Mouse (Mus musculus): ENCODE results near the gene Neurod1. TPM values are rescaled to one million over a fixed set of nuclear protein-coding genes. Genes with fewer than 3 reads are reported as not detected.

Gene Neurod1
- total and polyA plus RNA-seq, 3 experiments = not detected

DNA sequence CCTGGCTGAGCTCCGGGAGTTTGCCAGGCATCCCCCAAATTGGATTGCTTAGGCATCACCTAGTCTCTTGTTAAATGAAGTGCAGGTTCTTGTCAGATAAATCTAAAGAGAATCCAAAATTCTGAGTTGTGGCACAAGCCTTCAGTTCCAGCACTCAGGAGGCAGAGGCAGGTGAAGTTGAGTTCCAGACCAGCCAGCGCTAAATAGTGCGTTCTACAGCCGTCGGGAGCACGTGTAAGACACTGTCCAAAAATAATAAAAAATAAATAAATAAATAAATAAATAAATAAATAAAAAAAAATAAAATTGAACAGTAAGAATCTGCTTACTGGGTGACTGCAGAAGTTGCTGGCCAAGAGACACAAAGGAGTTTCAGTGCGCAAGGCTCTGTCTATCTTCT, 27.4 kb downstream of the Neurod1 start:
- no peak overlapping the region for H3K27ac ChIP-seq (ENCODE audit: control insufficient read depth, low read depth, low read length)
- no peak for DNase-seq (ENCODE audit: low read depth, low spot score)
- no peaks in the 10 kb centered on the region for H3K79me2 ChIP-seq (ENCODE audit: control insufficient read depth, insufficient read depth, low read length, poor library complexity)
- no peak for TF ChIP-seq TAL1 (IDR thresholded peaks at IDR 0.05; ENCODE audit: low read length)
- no peak for TF ChIP-seq ZNF384 (IDR thresholded peaks at IDR 0.05; ENCODE audit: low read depth, low read length)
- TF ChIP-seq GATA1 (IDR thresholded peaks at IDR 0.05; ENCODE audit: low read depth, low read length) = no peak
- no peak for TF ChIP-seq E2F4 (IDR thresholded peaks at IDR 0.05; ENCODE audit: borderline replicate concordance, low read depth, low read length)
- no peak for TF ChIP-seq POLR2AphosphoS5 (IDR thresholded peaks at IDR 0.05; ENCODE audit: borderline replicate concordance, low read depth, low read length)
- TF ChIP-seq MEF2A (IDR thresholded peaks at IDR 0.05; ENCODE audit: extremely low read depth, insufficient replicate concordance, low read depth, low read length, poor library complexity, severe bottlenecking) = no peak
- TF ChIP-seq ZMIZ1 (IDR thresholded peaks at IDR 0.05; ENCODE audit: low read depth, low read length) = no peak
- TF ChIP-seq JUND (IDR thresholded peaks at IDR 0.05; ENCODE audit: low read depth, low read length) = no peak
- no peak for TF ChIP-seq SIN3A (IDR thresholded peaks at IDR 0.05; ENCODE audit: low read length)
- TF ChIP-seq MXI1 (IDR thresholded peaks at IDR 0.05; ENCODE audit: low read depth, low read length) = no peak
- no peak for TF ChIP-seq SMC3 (IDR thresholded peaks at IDR 0.05; ENCODE audit: low read depth, low read length)
- no peak for TF ChIP-seq POLR2AphosphoS2 (IDR thresholded peaks at IDR 0.05; ENCODE audit: low read length)
- H3K4me3 ChIP-seq (ENCODE audit: control insufficient read depth in 1 of 2, insufficient read depth in 1 of 2, low read depth in 2 of 2, low read length in 2 of 2) = no peak overlapping the region
- H3K27me3 ChIP-seq (ENCODE audit: control insufficient read depth in 1 of 2, insufficient read depth in 2 of 2, low read length in 2 of 2) = peaks cover 0 to 2% of the 10 kb centered on the region in 2 experiments; a peak in 1 of 4 replicates
- H3K9ac ChIP-seq (ENCODE audit: control insufficient read depth, low read depth, low read length, poor library complexity, severe bottlenecking) = no peak overlapping the region
- H3K4me1 ChIP-seq (ENCODE audit: control insufficient read depth in 1 of 2, insufficient read depth in 2 of 2, low read length in 2 of 2) = no peaks in the 10 kb centered on the region
- H3K36me3 ChIP-seq (ENCODE audit: control insufficient read depth in 1 of 2, insufficient read depth in 2 of 2, low read length in 2 of 2) = no peaks in the 10 kb centered on the region
- no peaks in the 10 kb centered on the region for H3K9me3 ChIP-seq (replicated peaks; ENCODE audit: insufficient read depth, low read length)

DNA sequence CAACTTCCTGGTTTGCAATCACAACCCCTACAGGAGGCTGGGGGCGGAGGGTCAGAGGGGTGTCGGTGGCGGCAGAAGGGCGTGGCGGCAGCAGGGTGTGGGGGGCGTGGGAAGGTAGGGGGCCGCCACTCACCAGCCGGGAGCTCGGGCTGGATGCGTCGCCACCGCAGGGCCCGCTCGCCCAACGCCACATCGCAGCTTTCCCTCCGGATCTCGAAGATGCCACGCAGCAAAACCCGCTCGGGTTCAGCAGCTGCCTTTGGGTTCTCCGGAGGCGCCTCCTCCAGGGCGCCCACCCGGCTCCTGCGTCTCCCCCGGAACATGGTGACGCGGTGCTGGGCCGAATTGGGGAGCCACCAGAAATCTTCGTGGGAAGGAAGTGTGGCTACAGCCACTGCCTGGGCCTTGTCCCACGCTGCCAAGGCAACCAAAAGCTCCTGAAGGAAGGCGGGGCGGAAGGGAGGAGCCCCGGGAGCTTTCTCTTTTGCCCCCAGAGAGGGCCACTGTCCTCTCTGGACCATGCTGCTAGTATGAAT, 27.9 kb downstream of the Neurod1 start:
- H3K4me1 ChIP-seq (ENCODE audit: control insufficient read depth in 1 of 2, insufficient read depth in 2 of 2, low read length in 2 of 2) = no peaks in the 10 kb centered on the region
- no peak for TF ChIP-seq MXI1 (IDR thresholded peaks at IDR 0.05; ENCODE audit: low read depth, low read length)
- TF ChIP-seq SMC3 (IDR thresholded peaks at IDR 0.05; ENCODE audit: low read depth, low read length) = no peak
- no peak for TF ChIP-seq EP300 (IDR thresholded peaks at IDR 0.05; ENCODE audit: low read depth in 1 of 2, low read length in 2 of 2)
- TF ChIP-seq ZMIZ1 (IDR thresholded peaks at IDR 0.05; ENCODE audit: low read depth, low read length) = no peak
- TF ChIP-seq RAD21 (IDR thresholded peaks at IDR 0.05; ENCODE audit: low read depth, low read length) = no peak
- no peak for TF ChIP-seq NELFE (IDR thresholded peaks at IDR 0.05; ENCODE audit: low read depth, low read length)
- TF ChIP-seq HCFC1 (IDR thresholded peaks at IDR 0.05; ENCODE audit: low read depth, low read length) = no peak
- TF ChIP-seq GATA1 (IDR thresholded peaks at IDR 0.05; ENCODE audit: low read depth, low read length) = no peak
- TF ChIP-seq USF2 (IDR thresholded peaks at IDR 0.05; ENCODE audit: borderline replicate concordance in 1 of 2, insufficient read depth in 1 of 2, low read depth in 1 of 2, low read length in 2 of 2) = no peak
- no peak for TF ChIP-seq E2F4 (IDR thresholded peaks at IDR 0.05; ENCODE audit: borderline replicate concordance, low read depth, low read length)
- no peak for TF ChIP-seq MAX (IDR thresholded peaks at IDR 0.05; ENCODE audit: low read length)
- no peak overlapping the region for H3K9ac ChIP-seq (ENCODE audit: control insufficient read depth, low read depth, low read length, poor library complexity, severe bottlenecking)
- no peaks in the 10 kb centered on the region for H3K79me2 ChIP-seq (ENCODE audit: control insufficient read depth, insufficient read depth, low read length, poor library complexity)
- no peak for DNase-seq (ENCODE audit: low read depth, low spot score)
- no peak overlapping the region for H3K27ac ChIP-seq (ENCODE audit: control insufficient read depth, low read depth, low read length)
- H3K27me3 ChIP-seq (ENCODE audit: control insufficient read depth in 1 of 2, insufficient read depth in 2 of 2, low read length in 2 of 2) = peaks cover 0 to 2% of the 10 kb centered on the region in 2 experiments; a peak in 1 of 4 replicates
- no peaks in the 10 kb centered on the region for H3K9me3 ChIP-seq (replicated peaks; ENCODE audit: insufficient read depth, low read length)
- no peaks in the 10 kb centered on the region for H3K36me3 ChIP-seq (ENCODE audit: control insufficient read depth in 1 of 2, insufficient read depth in 2 of 2, low read length in 2 of 2)
- H3K4me3 ChIP-seq (ENCODE audit: control insufficient read depth in 1 of 2, insufficient read depth in 1 of 2, low read depth in 2 of 2, low read length in 2 of 2) = no peak overlapping the region
